Mouse (Mus musculus) splenic B cell, adult 2 months (primary cell): Measurements from ENCODE around the gene Dtd1.

Experiments used
- DNase-seq: peaks from one replicate; pipeline ENCODE4 v3.0.0-alpha.2; 2011; ENCODE audit warnings: low read depth, low spot score
- H3K27me3 ChIP-seq: 2 replicates; pipeline ENCODE4 v1.6.1; 2012; ENCODE audit warnings: mild to moderate bottlenecking, low read length, moderate library complexity, mixed read lengths; ENCODE audit not compliant: control insufficient read depth, poor library complexity, insufficient read depth, severe bottlenecking
- H3K36me3 ChIP-seq: 2 replicates; pipeline ENCODE4 v1.6.1; 2012; ENCODE audit warnings: mild to moderate bottlenecking, low read length, moderate library complexity, mixed read lengths; ENCODE audit not compliant: control insufficient read depth, poor library complexity, insufficient read depth, severe bottlenecking

The Dtd1 gene

GRCm38 (mm10) chr2:144780731-144781130 is 181.0 kb downstream of the Dtd1 start:
- no peaks in the 10 kb centered on the region for H3K27me3 ChIP-seq
- DNase-seq, result no peak
- no peaks in the 10 kb centered on the region for H3K36me3 ChIP-seq

GRCm38 (mm10) chr2:144781871-144782270 is 182.2 kb downstream of the Dtd1 start:
- Histone ChIP-seq H3K27me3 (no peaks in the 10 kb centered on the region), H3K36me3 (no peaks in the 10 kb centered on the region)
- DNase-seq, result no peak

- Histone ChIP-seq H3K36me3 (no peaks in the 10 kb centered on the region), H3K27me3 (no peaks in the 10 kb centered on the region)
- no peak for DNase-seq
Observed at GRCm38 (mm10) chr2:144782481-144782880, 182.8 kb downstream of the Dtd1 start.

- Histone ChIP-seq H3K36me3 (no peaks in the 10 kb centered on the region), H3K27me3 (no peaks in the 10 kb centered on the region)
- no peak for DNase-seq
Observed at GRCm38 (mm10) chr2:144783190-144783589, 183.5 kb downstream of the Dtd1 start.

GRCm38 (mm10) chr2:144783831-144784230 is 184.1 kb downstream of the Dtd1 start:
- H3K27me3 ChIP-seq, result no peaks in the 10 kb centered on the region
- H3K36me3 ChIP-seq, result no peaks in the 10 kb centered on the region
- DNase-seq, result no peak

- no peaks in the 10 kb centered on the region for H3K36me3 ChIP-seq
- no peaks in the 10 kb centered on the region for H3K27me3 ChIP-seq
- no peak for DNase-seq
Observed at GRCm38 (mm10) chr2:144791671-144792294, 192.1 kb downstream of the Dtd1 start.

GRCm38 (mm10) chr2:144797515-144797914 is 197.8 kb downstream of the Dtd1 start:
- no peaks in the 10 kb centered on the region for H3K27me3 ChIP-seq
- no peaks in the 10 kb centered on the region for H3K36me3 ChIP-seq
- DNase-seq, result no peak

GRCm38 (mm10) chr2:144807766-144808754 is 208.4 kb downstream of the Dtd1 start:
- no peaks in the 10 kb centered on the region for H3K27me3 ChIP-seq
- H3K36me3 ChIP-seq, result no peaks in the 10 kb centered on the region
- no peak for DNase-seq
